Mouse (Mus musculus) lung, postnatal 0 days (tissue): ENCODE results near the gene Cbfa2t2. TPM values are rescaled to one million over a fixed set of nuclear protein-coding genes. Genes with fewer than 3 reads are reported as not detected.

Experiments
- ATAC-seq: fragments of 200-750 bp; cut with Nextera tagmentation; 2 replicates; pipeline ENCODE4 v1.8.0; 2017; ENCODE audit warnings: moderate library complexity
- DNase-seq: peaks from one replicate; pipeline ENCODE4 v3.0.0-alpha.2; 2016; ENCODE audit warnings: low spot score
- H3K27ac ChIP-seq: fragments of 300-500 bp; sonication (generic); 2 replicates; pipeline ENCODE4 v1.5.1; 2014; ENCODE audit warnings: antibody characterized with exemption, mild to moderate bottlenecking, low read length, mixed read lengths
- H3K27me3 ChIP-seq: fragments of 300-500 bp; sonication (generic); replicated peaks from 2 replicates; pipeline ENCODE4 v1.6.1; 2014; ENCODE audit warnings: low read length, mixed read lengths; ENCODE audit not compliant: insufficient read depth
- H3K36me3 ChIP-seq: fragments of 300-500 bp; sonication (generic); 2 replicates; pipeline ENCODE4 v1.6.1; 2014; ENCODE audit warnings: low read length, mixed read lengths; ENCODE audit not compliant: insufficient read depth
- H3K4me1 ChIP-seq: fragments of 300-500 bp; sonication (generic); 2 replicates; pipeline ENCODE4 v1.6.1; 2014; ENCODE audit warnings: antibody characterized with exemption, low read depth, low read length, mixed read lengths; ENCODE audit not compliant: insufficient read depth
- H3K4me2 ChIP-seq: fragments of 300-500 bp; sonication (generic); replicated peaks from 2 replicates; pipeline ENCODE4 v1.6.1; 2014; ENCODE audit warnings: low read depth, mild to moderate bottlenecking, low read length, moderate library complexity, mixed read lengths
- H3K4me3 ChIP-seq: fragments of 300-500 bp; sonication (generic); 2 replicates; pipeline ENCODE4 v1.5.1; 2014; ENCODE audit warnings: low read depth, low read length
- H3K9ac ChIP-seq: fragments of 300-500 bp; sonication (generic); replicated peaks from 2 replicates; pipeline ENCODE4 v1.6.1; 2014; ENCODE audit warnings: low read depth, mild to moderate bottlenecking
- H3K9me3 ChIP-seq: fragments of 300-500 bp; sonication (generic); 2 replicates; pipeline ENCODE4 v1.6.1; 2016; ENCODE audit warnings: low read length, mixed read lengths
- CTCF ChIP-seq: IDR thresholded peaks from 2 replicates; pipeline ENCODE4 v1.5.1; 2016; ENCODE audit warnings: antibody characterized with exemption, mild to moderate bottlenecking
- EP300 ChIP-seq: IDR thresholded peaks from 2 replicates; pipeline ENCODE4 v1.6.1; 2016; ENCODE audit warnings: antibody characterized with exemption, mild to moderate bottlenecking, control low read depth
- WGBS: fragments of 180-500 bp; shearing (Covaris S2); extraction: QIAGEN DNeasy Blood & Tissue Kit; methylation state at CpG from one replicate; pipeline ENCODE4 v1.1.7; 2014; 5-methylcytosine and 5-hydroxymethylcytosine counted together
- polyA plus RNA-seq: library from polyadenylated mRNA; unstranded; fragments of >200 nt; fragmentation: Nextera tagmentation; extraction: Ambion mirVana; gene quantifications from 2 replicates; pipeline ENCODE4 v1.2.1, GENCODE M21; 2015

The Cbfa2t2 gene
- polyA plus RNA-seq, 1 experiment from 2014 or later: 14.6 TPM

DNA sequence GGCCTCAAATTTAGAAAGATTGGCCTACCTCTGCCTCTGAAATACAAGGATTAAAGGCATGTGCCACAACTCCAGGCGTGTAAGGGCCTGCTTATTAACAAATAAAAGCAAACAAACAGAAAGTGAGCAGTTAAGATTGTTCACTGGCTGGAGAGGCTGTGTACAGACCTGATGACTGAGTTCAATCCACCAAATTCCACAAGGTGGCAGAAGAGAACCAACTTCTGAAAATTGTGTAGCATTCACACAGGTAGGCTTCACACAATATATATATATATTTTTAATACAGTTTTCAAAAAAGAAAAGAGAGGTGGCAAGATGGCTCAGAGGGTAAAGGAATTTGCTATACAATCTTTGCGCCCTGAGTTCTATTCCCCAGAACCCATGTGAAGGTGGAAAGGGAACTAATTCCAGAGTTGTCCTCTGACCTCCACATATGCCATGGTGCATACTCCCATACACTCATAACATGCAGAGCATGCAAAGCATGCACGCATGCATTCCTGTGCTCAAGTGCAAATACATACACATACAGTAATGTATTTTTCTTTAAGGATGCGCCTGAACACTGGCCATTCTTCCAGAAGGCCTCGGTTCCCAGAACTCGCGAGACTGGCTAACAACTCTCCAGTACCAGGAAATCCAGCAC is 24.1 kb upstream of the Cbfa2t2 start:
- DNase-seq (peak; percentile 65), ATAC-seq (no peak)
- H3K4me1 ChIP-seq: peaks cover 11% of the 10 kb centered on the region; the same call in 1 of the 2 replicates
- no peak overlapping the region for H3K27ac ChIP-seq
- peak; percentile 71 for TF ChIP-seq CTCF
- TF ChIP-seq EP300: no peak
- no peak overlapping the region for H3K9ac ChIP-seq
- H3K4me3 ChIP-seq: no peak overlapping the region
- H3K4me2 ChIP-seq: no peak overlapping the region
- H3K27me3 ChIP-seq: no peaks in the 10 kb centered on the region
- WGBS: 66% methylated on average over 7 of the region's 7 CpGs
- H3K36me3 ChIP-seq: no peaks in the 10 kb centered on the region
- no peaks in the 10 kb centered on the region for H3K9me3 ChIP-seq

GRCm38 (mm10) chr2:154417107-154417506 is 19.2 kb upstream of the Cbfa2t2 start:
- Histone ChIP-seq H3K27ac (no peak overlapping the region), H3K4me3 (no peak overlapping the region), H3K4me2 (no peak overlapping the region), H3K27me3 (no peaks in the 10 kb centered on the region), H3K4me1 (no peaks in the 10 kb centered on the region), H3K9me3 (no peaks in the 10 kb centered on the region), H3K9ac (no peak overlapping the region), H3K36me3 (no peaks in the 10 kb centered on the region)
- DNase-seq: peak; percentile 80
- TF ChIP-seq EP300 (no peak), CTCF (peak; percentile 88)
- peak; percentile 43 for ATAC-seq
- WGBS: 15% methylated on average over 3 of the region's 3 CpGs

GRCm38 (mm10) chr2:154418001-154418400 is 18.3 kb upstream of the Cbfa2t2 start:
- TF ChIP-seq CTCF (no peak), EP300 (no peak)
- no peaks in the 10 kb centered on the region for H3K36me3 ChIP-seq
- H3K27ac ChIP-seq: no peak overlapping the region
- no peak overlapping the region for H3K9ac ChIP-seq
- no peaks in the 10 kb centered on the region for H3K4me1 ChIP-seq
- H3K4me3 ChIP-seq: no peak overlapping the region
- no peaks in the 10 kb centered on the region for H3K27me3 ChIP-seq
- ATAC-seq (no peak), DNase-seq (no peak)
- WGBS: 94% methylated on average over 7 of the region's 7 CpGs
- no peaks in the 10 kb centered on the region for H3K9me3 ChIP-seq
- H3K4me2 ChIP-seq: no peak overlapping the region

DNA sequence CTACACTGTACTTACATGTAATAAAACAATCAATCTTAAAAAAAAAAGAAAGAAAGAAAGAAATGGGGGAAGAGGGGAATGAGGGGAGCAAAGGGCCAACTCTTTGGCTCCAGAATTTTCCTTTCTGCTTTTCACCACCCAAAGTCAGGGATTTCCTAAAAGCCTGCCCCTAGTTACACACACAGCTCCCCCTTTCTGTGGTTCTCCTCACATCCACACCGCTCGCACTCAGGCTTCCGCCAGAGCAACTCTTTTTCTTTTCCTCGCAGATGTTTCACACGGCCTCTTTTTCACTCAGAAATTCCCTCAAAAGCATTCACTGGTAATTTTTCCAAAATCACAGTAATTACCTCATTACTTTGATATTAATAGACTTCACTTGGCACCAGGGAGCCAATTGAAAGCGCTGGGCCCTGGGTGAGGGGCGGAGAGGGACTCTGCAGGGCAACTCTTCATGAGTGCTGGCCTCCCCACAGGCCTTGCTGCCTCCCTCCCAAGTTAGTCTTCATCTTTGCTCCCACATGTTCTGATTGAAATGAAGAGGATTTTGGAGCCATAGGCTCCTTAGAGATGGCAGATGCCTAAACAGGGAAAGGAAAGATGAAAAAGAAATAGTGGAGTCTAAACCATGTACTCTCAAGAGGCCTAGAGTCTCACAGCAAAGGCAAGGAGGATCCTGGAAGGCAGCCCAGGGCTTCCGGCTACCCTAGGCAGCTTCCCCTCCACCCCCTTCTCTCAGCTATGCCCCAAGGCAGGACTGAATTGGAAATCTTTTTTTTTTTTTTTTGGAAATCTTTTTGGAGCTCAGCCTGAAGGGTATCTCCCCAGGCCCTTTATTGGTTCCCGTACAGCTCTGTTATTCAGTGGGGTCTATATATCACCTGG is 16.4 kb upstream of the Cbfa2t2 start:
- no peaks in the 10 kb centered on the region for H3K27me3 ChIP-seq
- no peak overlapping the region for H3K27ac ChIP-seq
- no peak overlapping the region for H3K9ac ChIP-seq
- TF ChIP-seq CTCF (no peak), EP300 (no peak)
- DNase-seq (no peak), ATAC-seq (no peak)
- no peak overlapping the region for H3K4me3 ChIP-seq
- H3K36me3 ChIP-seq: no peaks in the 10 kb centered on the region
- no peak overlapping the region for H3K4me2 ChIP-seq
- no peaks in the 10 kb centered on the region for H3K9me3 ChIP-seq
- H3K4me1 ChIP-seq: no peaks in the 10 kb centered on the region
- 84% methylated on average over 9 of the region's 9 CpGs for WGBS

- Histone ChIP-seq H3K4me2 (no peak overlapping the region), H3K9ac (no peak overlapping the region), H3K4me1 (no peaks in the 10 kb centered on the region), H3K36me3 (no peaks in the 10 kb centered on the region), H3K27ac (no peak overlapping the region), H3K4me3 (no peak overlapping the region), H3K27me3 (no peaks in the 10 kb centered on the region), H3K9me3 (no peaks in the 10 kb centered on the region)
- TF ChIP-seq CTCF: no peak
- no peak for TF ChIP-seq EP300
- WGBS: 43% methylated on average over 7 of the region's 7 CpGs
- DNase-seq: no peak
- no peak for ATAC-seq
These were observed 15.1 kb upstream of the Cbfa2t2 start for GRCm38 (mm10) chr2:154420942-154421731.

DNA sequence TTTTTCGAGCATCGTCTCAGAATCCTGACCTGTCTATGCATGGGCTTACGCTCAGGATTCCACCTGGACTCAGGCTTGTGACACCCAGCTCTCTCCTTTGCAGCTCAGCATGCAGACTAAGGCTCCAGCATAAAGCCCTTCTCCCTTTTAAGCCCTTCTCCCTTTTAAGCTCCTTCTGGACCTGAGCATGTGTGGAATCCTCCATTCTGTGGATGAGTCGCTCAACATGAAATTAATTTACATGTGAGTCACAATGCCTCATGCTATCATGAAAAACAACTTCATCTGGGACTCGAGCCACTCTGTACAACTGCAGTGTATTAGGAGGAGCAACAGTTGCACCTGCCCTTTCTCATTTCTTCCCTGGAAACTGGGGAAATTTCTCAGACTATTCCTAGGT is 14.1 kb upstream of the Cbfa2t2 start:
- no peaks in the 10 kb centered on the region for H3K4me1 ChIP-seq
- no peak overlapping the region for H3K4me3 ChIP-seq
- H3K27me3 ChIP-seq: no peaks in the 10 kb centered on the region
- no peak overlapping the region for H3K9ac ChIP-seq
- H3K4me2 ChIP-seq: no peak overlapping the region
- DNase-seq (no peak), ATAC-seq (no peak)
- whole genome bisulfite sequencing: 63% methylated on average over 5 of the region's 5 CpGs
- H3K36me3 ChIP-seq: no peaks in the 10 kb centered on the region
- H3K9me3 ChIP-seq: no peaks in the 10 kb centered on the region
- no peak overlapping the region for H3K27ac ChIP-seq
- no peak for TF ChIP-seq CTCF
- no peak for TF ChIP-seq EP300
